Mouse (Mus musculus) adrenal gland, adult 8-10 months (tissue): ENCODE results near the gene Slc36a1. TPM values are rescaled to one million over a fixed set of nuclear protein-coding genes. Genes with fewer than 3 reads are reported as not detected.

Source experiments
- DNase-seq: peaks from one replicate; pipeline ENCODE4 v3.0.0; 2022
- total RNA-seq, 4 experiments: library from RNA; stranded (reverse); gene quantifications; 2 replicates each; pipeline ENCODE4 v1.2.4; 2022

Slc36a1 gene
- total RNA-seq: 10 to 100 TPM; 24.4 to 27.7 (median 24.6) TPM

GRCm38 (mm10) chr11:55204159-55204596 is at the start of gene Slc36a1:
TSS of gene Slc36a1 (plus strand) at chr11:55204350.
- DNase-seq: peak; percentile 89

- no peak for DNase-seq
These were observed 49.6 kb upstream of the Slc36a1 start for GRCm38 (mm10) chr11:55154398-55155069.

- DNase-seq: no peak
These were observed 49.1 kb upstream of the Slc36a1 start for GRCm38 (mm10) chr11:55155070-55155421.

GRCm38 (mm10) chr11:55158785-55159359 is 45.3 kb upstream of the Slc36a1 start:
- peak; percentile 70 for DNase-seq

- no peak for DNase-seq
These were observed 41.5 kb upstream of the Slc36a1 start for GRCm38 (mm10) chr11:55162670-55163069.

- DNase-seq: no peak
These were observed 39.4 kb upstream of the Slc36a1 start for GRCm38 (mm10) chr11:55164723-55165122.

GRCm38 (mm10) chr11:55165748-55166147 is 38.4 kb upstream of the Slc36a1 start:
- DNase-seq: no peak

- DNase-seq: no peak
These were observed 35.6 kb upstream of the Slc36a1 start for GRCm38 (mm10) chr11:55168504-55168903.

- no peak for DNase-seq
These were observed 35.2 kb upstream of the Slc36a1 start for GRCm38 (mm10) chr11:55168914-55169313.

- DNase-seq: peak; percentile 24
These were observed 33.6 kb upstream of the Slc36a1 start for GRCm38 (mm10) chr11:55170501-55170900.

GRCm38 (mm10) chr11:55178830-55179229 is 25.3 kb upstream of the Slc36a1 start:
- no peak for DNase-seq

- no peak for DNase-seq
These were observed 24.3 kb upstream of the Slc36a1 start for GRCm38 (mm10) chr11:55179856-55180255.

- no peak for DNase-seq
These were observed 21.0 kb upstream of the Slc36a1 start for GRCm38 (mm10) chr11:55183124-55183523.

- no peak for DNase-seq
These were observed 19.9 kb upstream of the Slc36a1 start for GRCm38 (mm10) chr11:55184246-55184645.

GRCm38 (mm10) chr11:55184733-55185291 is 19.3 kb upstream of the Slc36a1 start, which contains the start of gene Slc36a2:
TSS of gene Slc36a2 (minus strand) at chr11:55185077.
- no peak for DNase-seq

- no peak for DNase-seq
These were observed 16.9 kb upstream of the Slc36a1 start for GRCm38 (mm10) chr11:55187292-55187691.

GRCm38 (mm10) chr11:55187777-55188176 is 16.4 kb upstream of the Slc36a1 start:
- no peak for DNase-seq

GRCm38 (mm10) chr11:55190216-55190615 is 13.9 kb upstream of the Slc36a1 start:
- no peak for DNase-seq

GRCm38 (mm10) chr11:55197086-55197485 is 7.1 kb upstream of the Slc36a1 start:
- no peak for DNase-seq

- no peak for DNase-seq
These were observed 6.2 kb upstream of the Slc36a1 start for GRCm38 (mm10) chr11:55197740-55198510.

- DNase-seq: no peak
These were observed 452 bp downstream of the Slc36a1 start for GRCm38 (mm10) chr11:55204602-55205001.

- DNase-seq: no peak
These were observed 4.0 kb downstream of the Slc36a1 start for GRCm38 (mm10) chr11:55208001-55208690.

GRCm38 (mm10) chr11:55209032-55209431 is 4.9 kb downstream of the Slc36a1 start:
- DNase-seq: no peak
